Mouse (Mus musculus): Measurements from ENCODE around the gene Wwtr1.

The Wwtr1 gene

GRCm38 (mm10) chr3:57575660-57576055 lies at the start of gene Wwtr1:
Gene Wwtr1 (minus strand): TSS chr3:57575910.
- no peak for DNase-seq

GRCm38 (mm10) chr3:57619718-57620117 lies 44.0 kb upstream of the Wwtr1 start:
- DNase-seq: peak; percentile 56

- no peak for DNase-seq
Measured at GRCm38 (mm10) chr3:57615652-57616051, 39.9 kb upstream of the Wwtr1 start.

GRCm38 (mm10) chr3:57612430-57612997 lies 36.8 kb upstream of the Wwtr1 start:
- DNase-seq: no peak

GRCm38 (mm10) chr3:57611776-57612175 lies 36.1 kb upstream of the Wwtr1 start:
- DNase-seq: no peak

- no peak for DNase-seq
Measured at GRCm38 (mm10) chr3:57604618-57605015, 28.9 kb upstream of the Wwtr1 start.

- no peak for DNase-seq
Measured at GRCm38 (mm10) chr3:57603891-57604617, 28.3 kb upstream of the Wwtr1 start.

GRCm38 (mm10) chr3:57602610-57603009 lies 26.9 kb upstream of the Wwtr1 start:
- DNase-seq: no peak

- no peak for DNase-seq
Measured at GRCm38 (mm10) chr3:57596566-57596965, 20.9 kb upstream of the Wwtr1 start.

- DNase-seq: no peak
Measured at GRCm38 (mm10) chr3:57595506-57595905, 19.8 kb upstream of the Wwtr1 start.

GRCm38 (mm10) chr3:57585967-57586366 lies 10.3 kb upstream of the Wwtr1 start:
- no peak for DNase-seq

GRCm38 (mm10) chr3:57583533-57583932 lies 7.8 kb upstream of the Wwtr1 start:
- DNase-seq: no peak

GRCm38 (mm10) chr3:57580426-57581195 lies 4.9 kb upstream of the Wwtr1 start:
- DNase-seq: no peak

- DNase-seq: peak; percentile 94
Measured at GRCm38 (mm10) chr3:57576056-57576824, 530 bp upstream of the Wwtr1 start.

GRCm38 (mm10) chr3:57574885-57575659 lies 638 bp downstream of the Wwtr1 start:
- peak; percentile 73 for DNase-seq

- no peak for DNase-seq
Measured at GRCm38 (mm10) chr3:57573898-57574570, 1.7 kb downstream of the Wwtr1 start.

- DNase-seq: no peak
Measured at GRCm38 (mm10) chr3:57572331-57572975, 3.3 kb downstream of the Wwtr1 start.

- peak; percentile 72 for DNase-seq
Measured at GRCm38 (mm10) chr3:57566655-57567054, 9.1 kb downstream of the Wwtr1 start.

GRCm38 (mm10) chr3:57563627-57564026 lies 12.1 kb downstream of the Wwtr1 start:
- DNase-seq: no peak

GRCm38 (mm10) chr3:57562996-57563506 lies 12.7 kb downstream of the Wwtr1 start:
- no peak for DNase-seq

- DNase-seq: no peak
Measured at GRCm38 (mm10) chr3:57558761-57559160, 16.9 kb downstream of the Wwtr1 start.
